11 mouse cellular contexts compared by ENCODE assay signal in the genomic region with DNA sequence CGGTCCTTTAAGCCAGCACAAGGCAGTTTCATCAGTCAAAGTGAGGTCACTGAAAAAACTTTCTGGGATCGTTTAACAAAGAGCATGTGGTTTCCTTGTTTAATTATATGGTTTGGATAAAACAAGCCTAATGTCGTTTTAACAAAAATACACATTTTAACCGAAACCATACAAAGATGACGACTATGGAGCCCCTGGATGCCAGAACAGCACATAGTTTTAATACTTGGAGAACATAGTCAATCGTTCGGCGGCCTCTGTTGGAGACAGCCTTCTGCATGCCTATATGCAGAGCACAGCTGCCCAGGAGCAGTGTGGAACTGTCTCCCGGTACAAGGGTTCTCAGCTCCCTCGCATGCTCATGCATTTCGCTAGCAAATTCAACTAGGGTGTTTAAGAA.
"Had no signal": no experiment of that assay in that cellular context is flagged by ENCODE, and none has a peak within 500 bp of the region (broad histone marks: within the 10 kb centered on the region; RNA-seq: fewer than 3 reads in every experiment).

No protein-coding gene starts in this region.

- H3K9ac ChIP-seq: liver, embryonic 12.5 days; lung, embryonic 15.5 days; neural tube, embryonic 13.5 days; stomach, embryonic 15.5 days had no signal

- H3K27ac ChIP-seq: liver, embryonic 12.5 days; lung, embryonic 15.5 days; stomach, embryonic 15.5 days had no signal

- H3K36me3 ChIP-seq: liver, embryonic 12.5 days; lung, embryonic 15.5 days had no signal

- H3K4me3 ChIP-seq: liver, embryonic 12.5 days; lung, embryonic 15.5 days; neural tube, embryonic 13.5 days; stomach, embryonic 15.5 days had no signal

- DNase-seq: kidney, adult 8-10 months; kidney, postnatal 36 days; layer of hippocampus, adult 9-11 months; layer of hippocampus, postnatal 36 days; midbrain, embryonic 14.5 days; retina, postnatal 1 day had no signal

- H3K4me2 ChIP-seq: liver, embryonic 12.5 days; lung, embryonic 15.5 days; neural tube, embryonic 13.5 days; stomach, embryonic 15.5 days had no signal

- H3K27me3 ChIP-seq: lung, embryonic 15.5 days; neural tube, embryonic 13.5 days; stomach, embryonic 15.5 days had no signal

- H3K9me3 ChIP-seq: liver, embryonic 12.5 days; lung, embryonic 15.5 days; neural tube, embryonic 13.5 days; stomach, embryonic 15.5 days had no signal

- ATAC-seq: intestine, postnatal 0 days; liver, embryonic 12.5 days had no signal
